7 mouse cellular contexts compared by ENCODE assay signal in the genomic region with DNA sequence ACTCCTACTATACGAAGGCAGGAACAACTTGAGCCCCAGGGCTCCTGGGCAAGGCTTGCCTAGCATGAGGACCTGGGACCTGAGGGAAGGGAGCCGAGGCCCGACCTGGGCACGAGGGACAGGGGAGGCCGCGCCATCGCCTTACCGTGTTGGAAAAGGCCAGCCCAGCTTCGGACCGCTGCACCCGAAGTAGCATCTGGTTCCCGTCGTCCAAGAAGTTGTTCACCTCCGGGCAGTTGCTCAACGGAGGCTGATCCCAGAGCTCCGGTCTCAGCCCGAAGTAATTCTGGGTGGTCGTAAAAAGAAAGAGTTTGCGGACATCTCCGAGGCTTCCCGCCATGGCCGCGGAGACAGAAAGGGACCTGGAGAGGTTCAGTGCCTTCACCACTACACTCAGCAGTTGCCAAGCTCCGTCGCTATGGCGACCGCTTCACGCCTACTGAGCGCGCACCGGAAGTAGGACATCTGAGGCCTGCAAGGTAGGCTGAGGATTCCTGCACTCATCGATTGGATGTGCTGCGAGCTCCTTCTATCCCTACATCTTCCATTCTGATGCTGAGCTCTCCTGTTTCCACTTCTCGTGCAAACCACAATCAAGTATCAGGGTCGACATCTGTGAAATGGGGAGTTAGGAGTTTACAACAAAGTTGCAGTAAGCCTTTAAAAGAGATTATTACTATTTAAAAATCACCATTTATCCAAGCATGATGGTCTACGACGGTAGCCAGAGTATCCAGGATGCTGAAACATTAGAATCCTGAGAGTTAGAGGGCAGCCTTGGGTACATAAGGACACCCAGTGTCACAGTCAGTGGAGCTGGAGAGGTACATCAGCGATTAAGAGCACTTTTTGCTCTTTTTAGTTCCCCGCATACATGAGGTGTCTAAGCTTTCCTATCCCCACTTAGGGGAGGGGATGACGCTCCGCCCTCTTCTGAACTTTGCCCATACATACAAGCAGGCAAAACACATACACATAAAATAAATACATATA. TPM values are rescaled to one million over a fixed set of nuclear protein-coding genes. Genes with fewer than 3 reads are reported as not detected.
DNase-seq lines count a peak whose midpoint lies in the region; ATAC-seq and TF ChIP-seq lines count a peak whose summit lies in the region.

No protein-coding gene starts in this region.

- TF ChIP-seq POLR2A in embryonic fibroblast, embryonic 13.5 days (IDR thresholded peaks at IDR 0.05; ENCODE audit: low read depth, low read length) = peak; percentile 46
- no peak for TF ChIP-seq POLR2A in limb, embryonic 14.5 days (IDR thresholded peaks at IDR 0.05; ENCODE audit: borderline replicate concordance, extremely low read depth, insufficient read depth, insufficient read length)

- DNase-seq in brain, adult 2 months (ENCODE audit: low read depth, low spot score) = peak; percentile 98
- peak; percentile 94 for DNase-seq in heart, embryonic 10.5 days (ENCODE audit: low spot score)
- peak; percentile 94 for DNase-seq in limb, embryonic 14.5 days (ENCODE audit: low spot score)
- peak; percentile 61 to 87 for DNase-seq in spleen, postnatal 10 days (ENCODE audit: low spot score in 2 of 2)

- H3K4me1 ChIP-seq in embryonic fibroblast, embryonic 13.5 days (ENCODE audit: control insufficient read depth, insufficient read depth, low read length) = no peaks in the 10 kb centered on the region; the same call in 1 of the 2 replicates
- H3K4me1 ChIP-seq in heart, embryonic 10.5 days = peaks cover 4% of the 10 kb centered on the region; the same call in 1 of the 2 replicates
- no peaks in the 10 kb centered on the region for H3K4me1 ChIP-seq in kidney, embryonic 14.5 days (ENCODE audit: control insufficient read depth, insufficient read depth, low read length)
- no peaks in the 10 kb centered on the region for H3K4me1 ChIP-seq in limb, embryonic 14.5 days (ENCODE audit: control insufficient read depth, insufficient read depth, low read length)
- H3K4me1 ChIP-seq in midbrain, embryonic 16.5 days (ENCODE audit: control insufficient read depth, insufficient read depth, low read length) = peaks cover 11% of the 10 kb centered on the region

- ATAC-seq in kidney, embryonic 14.5 days (ENCODE audit: low FRiP score, low TSS enrichment) = peak; percentile 99
- ATAC-seq in limb, embryonic 14.5 days (ENCODE audit: low FRiP score, low read depth) = peak; percentile 100
- peak; percentile 100 for ATAC-seq in midbrain, embryonic 16.5 days

- H3K36me3 ChIP-seq in heart, embryonic 10.5 days = peaks cover 11% of the 10 kb centered on the region; the same call in 1 of the 2 replicates
- H3K36me3 ChIP-seq in kidney, embryonic 14.5 days (ENCODE audit: control insufficient read depth, insufficient read depth, low read length) = peaks cover 9% of the 10 kb centered on the region; the same call in 1 of the 2 replicates
- peaks cover 12% of the 10 kb centered on the region; the same call in 1 of the 2 replicates for H3K36me3 ChIP-seq in limb, embryonic 14.5 days (ENCODE audit: control insufficient read depth, insufficient read depth, low read length)
- no peaks in the 10 kb centered on the region for H3K36me3 ChIP-seq in midbrain, embryonic 16.5 days (ENCODE audit: control insufficient read depth, insufficient read depth, low read length)

- peak overlapping the region; percentile 53 for H3K9ac ChIP-seq in kidney, embryonic 14.5 days (ENCODE audit: low read depth, low read length)
- H3K9ac ChIP-seq in limb, embryonic 14.5 days (ENCODE audit: low read depth, low read length, severe bottlenecking) = peak overlapping the region; percentile 72
- peak overlapping the region; percentile 75 for H3K9ac ChIP-seq in midbrain, embryonic 16.5 days (ENCODE audit: low read depth, low read length)

- peak overlapping the region; percentile 58 for H3K4me3 ChIP-seq in embryonic fibroblast, embryonic 13.5 days (ENCODE audit: insufficient read depth, low read length)
- peak overlapping the region; percentile 69 for H3K4me3 ChIP-seq in heart, embryonic 10.5 days
- peak overlapping the region; percentile 53 for H3K4me3 ChIP-seq in kidney, embryonic 14.5 days (ENCODE audit: low read length)
- peak overlapping the region; percentile 49 for H3K4me3 ChIP-seq in limb, embryonic 14.5 days (replicated peaks; ENCODE audit: low read length)
- peak overlapping the region; percentile 73 for H3K4me3 ChIP-seq in midbrain, embryonic 16.5 days (ENCODE audit: low read depth, low read length)

- no peak for TF ChIP-seq CTCF in embryonic fibroblast, embryonic 13.5 days (IDR thresholded peaks at IDR 0.05; ENCODE audit: borderline replicate concordance, insufficient read depth, low read length)

- no peaks in the 10 kb centered on the region for H3K9me3 ChIP-seq in heart, embryonic 10.5 days
- no peaks in the 10 kb centered on the region for H3K9me3 ChIP-seq in kidney, embryonic 14.5 days (ENCODE audit: control insufficient read depth, low read length)
- no peaks in the 10 kb centered on the region for H3K9me3 ChIP-seq in limb, embryonic 14.5 days (ENCODE audit: control insufficient read depth, low read length)
- H3K9me3 ChIP-seq in midbrain, embryonic 16.5 days (replicated peaks; ENCODE audit: control insufficient read depth, low read length, poor library complexity, severe bottlenecking) = no peaks in the 10 kb centered on the region

- peak overlapping the region; percentile 53 for H3K4me2 ChIP-seq in kidney, embryonic 14.5 days (replicated peaks; ENCODE audit: low read depth, low read length)
- peak overlapping the region; percentile 79 for H3K4me2 ChIP-seq in limb, embryonic 14.5 days (replicated peaks; ENCODE audit: low read depth, low read length, severe bottlenecking)
- H3K4me2 ChIP-seq in midbrain, embryonic 16.5 days (ENCODE audit: low read length) = peak overlapping the region; percentile 97

- 11% methylated on average over 41 of the region's 41 CpGs for WGBS in heart, embryonic 10.5 days
- 10% methylated on average over 41 of the region's 41 CpGs for WGBS in kidney, embryonic 14.5 days
- 11% methylated on average over 41 of the region's 41 CpGs for WGBS in limb, embryonic 14.5 days
- 10% methylated on average over 41 of the region's 41 CpGs for WGBS in midbrain, embryonic 16.5 days

- H3K27ac ChIP-seq in embryonic fibroblast, embryonic 13.5 days (ENCODE audit: insufficient read depth, low read length) = no peak overlapping the region
- peak overlapping the region; percentile 56 for H3K27ac ChIP-seq in heart, embryonic 10.5 days
- H3K27ac ChIP-seq in kidney, embryonic 14.5 days (ENCODE audit: low read depth, low read length) = peak overlapping the region; percentile 9; the same call in 1 of the 2 replicates
- H3K27ac ChIP-seq in limb, embryonic 14.5 days (replicated peaks; ENCODE audit: low read depth, low read length) = peak overlapping the region; percentile 52; the same call in 1 of the 2 replicates
- peak overlapping the region; percentile 66 for H3K27ac ChIP-seq in midbrain, embryonic 16.5 days (ENCODE audit: low read length)

- no peaks in the 10 kb centered on the region for H3K27me3 ChIP-seq in heart, embryonic 10.5 days (ENCODE audit: insufficient read depth, poor library complexity, severe bottlenecking)
- H3K27me3 ChIP-seq in kidney, embryonic 14.5 days (ENCODE audit: control insufficient read depth, insufficient read depth, low read length) = no peaks in the 10 kb centered on the region
- no peaks in the 10 kb centered on the region for H3K27me3 ChIP-seq in limb, embryonic 14.5 days (ENCODE audit: control insufficient read depth, insufficient read depth, low read length)
- H3K27me3 ChIP-seq in midbrain, embryonic 16.5 days (ENCODE audit: control insufficient read depth, insufficient read depth, low read depth, low read length) = no peaks in the 10 kb centered on the region

RNA-seq across cellular contexts. Expression of gene Dync2h1, which starts 7.3 kb away (rescaled TPM):
- 6.6 and 8.6 TPM in 2 replicates for polyA plus RNA-seq in embryonic fibroblast, embryonic 13.5 days (2011; ENCODE audit: insufficient read length, low read depth, missing spikeins)
- polyA plus RNA-seq in heart, embryonic 10.5 days (2016; fragmentation: Nextera tagmentation; extraction: Ambion mirVana) = 6.7 and 8.7 TPM in 2 replicates
- polyA plus RNA-seq in kidney, embryonic 14.5 days (2014; fragmentation: Nextera tagmentation; extraction: Ambion mirVana) = 23.4 and 32.4 TPM in 2 replicates
- polyA plus RNA-seq in limb, embryonic 14.5 days (2012; rRNA removed) = 5.1 TPM in 2 replicates
- polyA plus RNA-seq in limb, embryonic 14.5 days (2014; fragmentation: Nextera tagmentation; extraction: Ambion mirVana) = 17.7 and 20.7 TPM in 2 replicates
- 20.9 and 24.3 TPM in 2 replicates for polyA plus RNA-seq in midbrain, embryonic 16.5 days (2015; fragmentation: Nextera tagmentation; extraction: Ambion mirVana)

RNA-seq across cellular contexts. Expression of gene Dcun1d5, which starts 7.4 kb away (rescaled TPM):
- polyA plus RNA-seq in embryonic fibroblast, embryonic 13.5 days (2011; ENCODE audit: insufficient read length, low read depth, missing spikeins) = 108 and 121 TPM in 2 replicates
- 86.6 and 108 TPM in 2 replicates for polyA plus RNA-seq in heart, embryonic 10.5 days (2016; fragmentation: Nextera tagmentation; extraction: Ambion mirVana)
- polyA plus RNA-seq in kidney, embryonic 14.5 days (2014; fragmentation: Nextera tagmentation; extraction: Ambion mirVana) = 139 and 157 TPM in 2 replicates
- 69.9 and 100 TPM in 2 replicates for polyA plus RNA-seq in limb, embryonic 14.5 days (2012; rRNA removed)
- polyA plus RNA-seq in limb, embryonic 14.5 days (2014; fragmentation: Nextera tagmentation; extraction: Ambion mirVana) = 150 and 158 TPM in 2 replicates
- polyA plus RNA-seq in midbrain, embryonic 16.5 days (2015; fragmentation: Nextera tagmentation; extraction: Ambion mirVana) = 86.8 and 99.4 TPM in 2 replicates
